Mouse (Mus musculus) left cerebral cortex, adult 11 months (tissue): ENCODE measurements around the gene Cgn.
"Not testable (repeated sequence)": the region's sequence is repeated elsewhere in the genome, so short reads cannot be mapped to it uniquely, and the experiment has no call there.

ENCODE experiments used
- DNase-seq: peaks from one replicate; pipeline ENCODE4 v3.0.0; 2022; ENCODE audit warnings: low spot score

The Cgn gene

GRCm38 (mm10) chr3:94789516-94789915 is 3.2 kb upstream of the Cgn start:
- no peak for DNase-seq

- DNase-seq, result no peak
Measured at GRCm38 (mm10) chr3:94789071-94789470, 2.8 kb upstream of the Cgn start.

- DNase-seq, result no peak
Measured at GRCm38 (mm10) chr3:94787122-94787780, 959 bp upstream of the Cgn start.

DNA sequence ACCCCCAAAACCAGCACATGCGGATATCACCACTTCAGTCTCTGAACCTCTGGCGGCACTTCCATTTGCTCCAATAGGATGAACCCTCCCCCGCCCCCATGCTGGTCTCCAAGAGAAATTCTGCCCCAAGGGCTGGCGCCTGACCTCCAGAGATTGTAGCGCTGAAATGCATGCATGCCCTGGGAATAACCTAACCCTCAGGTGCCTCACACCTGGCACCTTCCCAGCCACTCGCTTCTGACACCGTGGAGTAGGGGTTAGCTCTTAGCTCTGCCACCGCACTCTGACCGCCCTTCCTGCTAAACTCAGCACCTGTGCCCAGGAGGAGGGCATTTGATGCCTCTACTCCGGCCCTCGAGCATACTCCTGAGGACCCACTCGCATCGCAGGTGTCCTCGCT is 334 bp downstream of the Cgn start:
- no peak for DNase-seq

- DNase-seq, result no peak
Measured at GRCm38 (mm10) chr3:94784171-94784701, 2.1 kb downstream of the Cgn start.

- DNase-seq, result no peak
Measured at GRCm38 (mm10) chr3:94783462-94783931, 2.8 kb downstream of the Cgn start.

DNA sequence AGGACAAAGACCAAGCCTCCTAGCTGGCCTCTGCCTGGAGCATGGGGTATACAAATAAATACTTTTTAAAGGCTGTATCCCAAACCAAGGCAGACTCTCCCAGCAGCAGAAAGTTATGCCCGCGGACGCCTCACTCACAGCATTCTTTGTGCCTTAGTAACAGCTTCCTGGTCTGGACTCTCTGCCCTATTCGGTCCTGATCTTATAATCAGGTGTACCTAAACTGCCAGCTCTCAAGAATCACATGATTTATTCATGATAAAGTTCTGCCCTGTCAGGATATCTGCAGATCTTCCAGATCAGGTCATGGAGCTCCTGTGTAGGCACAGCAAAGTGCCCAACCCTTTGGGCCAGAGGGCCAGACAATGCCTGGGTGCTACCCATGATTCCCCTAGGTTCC is 3.4 kb downstream of the Cgn start:
- DNase-seq, result no peak

DNA sequence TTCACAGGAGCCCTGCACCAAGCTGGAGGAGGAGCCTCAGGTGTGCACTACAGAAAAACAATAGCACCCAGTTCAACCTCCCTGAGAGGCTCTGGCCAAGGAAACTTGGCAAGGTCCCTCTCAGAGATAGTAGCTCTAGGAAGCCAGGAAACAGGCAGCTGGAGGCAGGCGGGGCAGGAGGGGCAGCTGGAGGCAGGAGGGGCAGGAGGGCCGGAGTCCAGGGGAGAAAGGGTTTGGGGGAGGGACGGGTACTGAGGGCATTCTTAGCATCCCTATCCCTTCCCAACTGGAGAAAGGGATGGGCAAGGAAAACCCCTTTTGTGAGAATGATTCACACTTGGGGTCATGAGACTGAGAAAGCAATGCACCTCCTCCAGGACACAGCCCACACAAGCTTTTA is 4.9 kb downstream of the Cgn start:
- DNase-seq, result no peak

DNA sequence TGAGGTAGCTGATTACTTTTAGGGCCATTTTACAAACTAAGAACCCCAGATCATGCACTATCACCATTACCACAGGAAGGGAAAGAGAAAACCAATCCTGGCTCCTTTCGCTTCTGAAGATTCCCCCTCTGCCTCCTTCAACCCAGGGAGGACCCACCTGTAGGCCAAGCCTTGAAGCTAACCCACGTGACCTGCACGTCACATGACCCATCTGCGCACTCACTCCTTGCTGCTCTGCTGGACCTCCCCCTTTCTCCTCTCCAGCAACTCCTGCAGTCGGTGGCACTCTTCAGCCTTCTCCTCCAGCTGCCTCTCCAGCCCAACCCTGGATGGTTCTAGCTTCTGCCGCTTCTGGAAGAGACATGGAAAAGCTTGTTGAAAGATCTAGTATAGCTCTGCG is 10.4 kb downstream of the Cgn start:
- DNase-seq, result no peak

DNA sequence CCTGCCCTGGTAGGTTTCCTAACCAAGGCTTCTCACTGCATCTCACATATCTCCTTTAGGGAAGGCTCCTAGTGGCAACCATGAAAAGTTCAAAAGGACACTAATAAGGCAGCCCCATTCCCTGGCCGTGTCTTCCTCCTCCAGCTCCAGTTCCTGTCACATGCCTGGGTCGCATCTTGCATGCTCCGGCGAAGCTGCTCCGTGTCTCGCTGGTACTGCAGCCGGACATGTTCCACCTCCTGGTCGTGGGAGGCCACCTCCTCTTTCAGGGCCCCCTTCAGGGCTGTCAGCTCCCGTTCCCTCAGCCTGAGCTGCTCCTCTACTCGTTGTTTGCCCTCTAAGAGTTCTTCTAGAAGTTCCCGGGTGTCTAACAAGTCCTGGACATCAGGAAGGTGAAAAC is 12.3 kb downstream of the Cgn start:
- no peak for DNase-seq

GRCm38 (mm10) chr3:94765456-94765855 is 20.8 kb downstream of the Cgn start:
- not testable (repeated sequence) for DNase-seq

DNA sequence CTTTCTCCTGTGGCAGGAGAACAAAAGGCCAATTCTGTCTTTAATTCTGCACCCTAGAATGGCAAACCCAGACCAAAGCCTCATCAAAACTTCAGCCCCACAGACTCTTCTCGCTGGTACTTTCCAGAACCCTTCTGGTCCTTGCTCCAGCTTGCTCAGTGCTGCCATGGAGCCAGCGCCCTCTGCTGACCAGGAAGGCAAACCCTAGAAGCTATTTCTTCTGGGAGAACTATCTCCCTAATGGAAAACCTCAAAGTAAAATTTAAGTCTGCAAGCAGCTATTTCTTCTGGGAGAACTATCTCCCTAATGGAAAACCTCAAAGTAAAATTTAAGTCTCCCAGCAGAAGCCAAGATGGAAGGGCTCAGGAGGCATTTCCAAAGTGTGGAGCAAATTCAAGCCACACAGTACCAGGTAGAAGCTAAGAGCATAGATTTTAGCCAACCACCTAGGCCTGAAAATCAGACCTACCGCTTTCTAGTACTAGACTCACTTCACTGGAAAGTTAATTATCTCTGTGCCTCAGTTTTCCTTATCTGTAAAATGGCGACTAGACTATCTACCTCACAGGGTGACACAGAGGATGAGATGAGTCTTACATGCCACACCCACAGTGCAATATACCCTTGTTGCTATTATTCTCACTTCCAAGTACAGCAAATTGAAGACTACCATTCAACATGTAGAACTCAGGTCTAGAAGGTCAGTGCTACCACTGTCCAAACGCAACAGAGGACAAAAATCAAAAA is 21.6 kb downstream of the Cgn start:
- not testable (repeated sequence) for DNase-seq

DNA sequence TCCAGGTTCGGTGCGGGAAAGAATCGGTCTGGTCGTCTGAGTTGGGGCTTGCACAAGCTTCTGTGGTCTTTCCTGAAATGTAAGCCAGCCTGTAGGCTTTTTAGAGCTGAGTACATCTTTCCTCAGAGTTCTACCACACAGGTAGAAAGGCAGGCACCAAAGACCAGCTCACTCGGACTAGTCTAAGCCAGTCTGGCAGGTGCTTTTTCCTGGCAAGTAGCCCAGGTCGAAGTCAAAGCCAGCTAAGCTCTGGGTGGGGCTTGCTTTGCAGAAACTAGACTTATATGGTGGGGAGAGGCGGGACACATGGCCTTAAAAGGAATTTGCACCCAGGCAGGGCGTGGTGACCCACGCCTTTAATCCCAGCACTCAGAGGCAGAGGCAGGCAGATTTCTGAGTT is 27.9 kb downstream of the Cgn start:
- not testable (repeated sequence) for DNase-seq

GRCm38 (mm10) chr3:94758056-94758409 is 28.3 kb downstream of the Cgn start:
- not testable (repeated sequence) for DNase-seq

GRCm38 (mm10) chr3:94757251-94758055 is 28.8 kb downstream of the Cgn start:
- not testable (repeated sequence) for DNase-seq

GRCm38 (mm10) chr3:94745691-94746090 is 40.6 kb downstream of the Cgn start:
- no peak for DNase-seq

DNA sequence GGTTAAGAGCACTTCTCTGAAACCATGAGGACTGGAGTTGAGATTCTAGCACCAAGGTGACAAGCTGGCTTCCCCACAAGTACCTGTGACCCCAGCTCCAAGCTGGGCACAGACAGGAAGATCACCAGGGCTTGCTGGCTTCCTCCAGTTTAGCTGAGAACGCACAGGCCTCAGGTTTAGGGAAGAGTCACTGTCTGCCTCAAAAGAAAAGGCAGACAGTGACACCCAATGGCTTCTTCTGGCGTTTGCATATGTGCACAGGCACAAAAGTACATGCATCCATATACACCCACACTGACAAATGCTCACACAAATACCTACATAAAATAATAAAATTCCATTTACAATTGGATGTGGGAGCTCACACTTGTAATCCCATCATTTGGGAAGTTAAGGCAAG is 62.7 kb downstream of the Cgn start:
- DNase-seq, result not testable (repeated sequence)

DNA sequence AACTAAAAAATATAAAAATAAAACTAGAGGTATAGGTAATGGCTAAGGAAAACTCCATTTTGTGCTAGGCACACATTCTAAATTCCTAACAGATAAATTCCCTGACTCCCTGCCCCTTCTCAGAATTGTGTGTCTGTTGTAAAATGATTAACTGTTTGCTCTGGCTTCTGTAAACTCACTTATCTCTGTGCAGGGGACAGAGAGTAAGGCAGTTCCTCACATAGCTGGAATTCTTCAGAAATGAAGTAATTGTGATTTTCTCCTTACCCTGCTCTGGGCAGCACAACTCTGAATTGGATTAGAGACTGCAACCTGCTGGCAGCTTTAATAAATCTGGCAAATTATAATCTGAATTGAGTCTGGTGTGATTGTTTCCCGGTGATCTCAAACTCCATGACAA is 68.0 kb downstream of the Cgn start:
- DNase-seq, result not testable (repeated sequence)

GRCm38 (mm10) chr3:94713424-94713823 is 72.9 kb downstream of the Cgn start:
- DNase-seq, result not testable (repeated sequence)

GRCm38 (mm10) chr3:94710591-94710990 is 75.7 kb downstream of the Cgn start:
- not testable (repeated sequence) for DNase-seq
